Mouse (Mus musculus): ENCODE measurements at regions not wholly inside any gene's neighbourhood (a gene's known extent, or its start where the extent isn't known, plus 50 kb on each side); places are given as distances from the start of the nearest gene placed in this dataset.
"Not testable (repeated sequence)": the region's sequence is repeated elsewhere in the genome, so short reads cannot be mapped to it uniquely, and the experiment has no call there.

DNA sequence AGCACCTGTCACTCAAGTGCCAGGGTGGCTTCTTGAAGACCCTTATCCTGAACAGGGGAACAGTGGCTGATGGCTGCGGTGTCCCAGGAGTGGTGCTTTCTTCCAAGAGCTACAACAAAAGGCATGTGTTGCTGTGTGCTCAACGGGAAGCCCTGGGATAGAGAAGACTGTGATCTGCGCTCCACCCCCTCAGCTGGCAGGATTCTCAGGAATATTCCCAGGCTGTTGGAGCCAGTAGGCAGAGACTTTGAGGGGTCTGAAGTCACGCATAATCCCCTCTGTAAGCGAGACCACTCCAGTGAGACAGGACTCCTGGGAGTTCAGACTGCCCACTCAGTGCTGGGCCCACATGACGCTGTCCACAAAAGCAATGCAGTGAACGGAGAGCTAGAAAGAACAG lies 202.4 kb downstream of the Plxna1 start:
- DNase-seq, result no peak

DNA sequence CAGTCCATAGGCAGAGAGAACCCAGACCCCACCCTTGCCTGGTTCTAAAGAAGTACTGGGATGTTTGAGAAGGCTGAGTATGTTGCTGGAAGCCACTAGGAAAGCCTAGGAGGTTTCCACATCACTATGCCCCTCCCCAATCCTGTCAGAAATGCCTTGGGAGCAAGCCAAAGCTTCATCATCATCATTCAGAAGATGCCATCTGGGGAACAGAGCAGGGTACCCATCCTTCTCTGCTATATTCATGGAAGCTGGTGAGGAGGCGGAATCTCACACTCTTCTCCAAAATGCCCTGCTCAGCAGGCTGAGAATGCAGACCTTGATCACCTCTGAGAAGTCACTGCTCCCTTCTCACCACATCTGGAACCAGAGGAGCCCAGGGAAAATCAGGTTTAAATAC lies 200.7 kb downstream of the Plxna1 start:
- no peak for DNase-seq

DNA sequence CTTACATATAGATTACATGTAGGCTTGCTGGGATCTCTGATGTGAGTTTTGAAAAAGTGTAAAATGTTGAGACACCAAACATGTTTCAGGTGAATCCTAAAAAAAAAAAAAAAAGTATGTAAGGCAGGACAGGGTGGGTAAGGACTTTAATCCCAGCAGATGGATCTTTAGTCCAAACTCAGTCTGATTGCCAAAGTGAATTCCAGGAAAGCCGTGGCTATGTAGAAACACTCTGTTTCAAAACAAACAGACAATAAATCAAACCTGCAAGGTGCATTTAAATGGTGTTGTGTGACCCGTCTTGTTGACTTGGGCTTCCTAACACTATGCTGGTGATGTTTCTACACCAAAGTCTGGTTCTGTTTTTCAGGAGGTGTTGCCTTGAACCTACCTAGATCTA lies 192.9 kb downstream of the Plxna1 start:
- DNase-seq, result no peak

DNA sequence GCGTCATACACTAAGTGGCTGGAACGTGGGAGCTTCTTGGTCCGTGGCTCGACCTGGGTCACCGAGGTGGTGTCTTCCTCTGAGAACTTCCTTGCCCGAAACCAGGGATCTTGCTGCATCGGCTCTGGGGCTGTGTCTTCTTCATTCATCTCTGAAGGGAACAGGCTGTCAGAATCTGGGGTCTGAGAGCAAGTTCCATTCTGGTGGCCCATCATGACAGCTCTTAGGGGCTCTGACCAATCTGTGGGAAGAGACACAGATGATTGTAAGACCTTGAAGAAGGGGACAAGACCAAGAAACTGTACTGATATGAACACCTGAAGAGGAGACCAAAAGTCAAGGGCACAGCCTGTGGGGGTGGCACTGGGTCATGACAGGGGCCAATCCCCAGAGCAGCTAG lies 177.5 kb downstream of the Plxna1 start:
- DNase-seq, result not testable (repeated sequence)

DNA sequence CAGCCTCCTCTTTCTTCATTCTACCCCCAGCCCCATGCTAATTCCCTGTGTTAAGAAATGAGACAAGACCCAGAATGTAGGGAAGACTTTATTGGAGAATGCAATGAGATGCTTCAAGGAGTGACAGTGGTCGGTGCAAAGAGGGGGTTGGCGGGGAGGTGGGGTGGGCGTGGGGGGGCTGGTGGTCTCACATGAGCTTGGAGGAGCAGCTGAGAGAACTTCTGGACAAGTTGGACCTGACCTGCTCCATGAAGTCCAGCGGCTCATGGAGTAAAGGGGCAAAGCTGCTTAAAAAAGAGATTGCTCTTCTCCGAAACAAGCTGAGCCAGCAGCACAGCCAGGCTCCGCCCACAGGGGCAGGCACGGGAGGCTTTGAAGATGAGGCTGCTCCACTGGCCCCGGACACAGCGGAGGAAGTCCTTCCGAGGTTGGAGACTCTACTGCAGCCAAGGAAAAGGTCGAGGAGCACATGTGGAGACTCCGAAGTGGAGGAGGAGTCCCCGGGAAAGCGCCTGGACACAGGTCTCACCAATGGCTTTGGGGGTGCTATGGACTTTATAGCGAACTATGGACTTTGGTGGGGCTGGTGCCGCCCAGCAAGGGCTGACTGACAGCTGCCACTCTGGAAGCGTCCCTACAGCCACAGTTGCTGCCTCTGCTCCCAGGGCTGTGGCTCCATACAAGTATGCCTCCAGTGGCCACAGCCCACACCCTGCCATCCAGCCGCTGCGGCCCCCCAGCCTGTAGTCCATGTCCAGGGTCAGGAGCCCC lies 161.7 kb downstream of the Plxna1 start:
- DNase-seq, result peak; percentile 0 to 5

DNA sequence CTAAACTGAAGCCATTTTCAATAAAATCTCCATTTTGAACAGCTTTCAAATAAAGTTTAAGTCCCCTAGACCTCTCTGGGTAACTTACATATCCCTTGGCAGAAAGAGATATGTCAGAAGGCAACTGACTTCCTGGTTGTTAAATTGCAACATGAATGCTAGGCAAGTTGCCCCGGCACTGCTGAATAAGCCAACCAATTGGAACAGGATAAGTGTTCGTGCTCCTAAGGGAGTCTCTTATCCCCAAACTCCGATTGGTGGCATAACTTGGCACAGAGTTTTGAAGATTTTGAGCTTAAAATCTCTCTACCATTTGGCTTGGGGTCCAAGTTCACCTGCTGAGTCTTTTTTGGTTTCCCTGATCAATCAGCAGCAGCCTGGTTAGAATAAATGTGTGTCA lies 147.4 kb downstream of the Plxna1 start:
- no peak for DNase-seq

DNA sequence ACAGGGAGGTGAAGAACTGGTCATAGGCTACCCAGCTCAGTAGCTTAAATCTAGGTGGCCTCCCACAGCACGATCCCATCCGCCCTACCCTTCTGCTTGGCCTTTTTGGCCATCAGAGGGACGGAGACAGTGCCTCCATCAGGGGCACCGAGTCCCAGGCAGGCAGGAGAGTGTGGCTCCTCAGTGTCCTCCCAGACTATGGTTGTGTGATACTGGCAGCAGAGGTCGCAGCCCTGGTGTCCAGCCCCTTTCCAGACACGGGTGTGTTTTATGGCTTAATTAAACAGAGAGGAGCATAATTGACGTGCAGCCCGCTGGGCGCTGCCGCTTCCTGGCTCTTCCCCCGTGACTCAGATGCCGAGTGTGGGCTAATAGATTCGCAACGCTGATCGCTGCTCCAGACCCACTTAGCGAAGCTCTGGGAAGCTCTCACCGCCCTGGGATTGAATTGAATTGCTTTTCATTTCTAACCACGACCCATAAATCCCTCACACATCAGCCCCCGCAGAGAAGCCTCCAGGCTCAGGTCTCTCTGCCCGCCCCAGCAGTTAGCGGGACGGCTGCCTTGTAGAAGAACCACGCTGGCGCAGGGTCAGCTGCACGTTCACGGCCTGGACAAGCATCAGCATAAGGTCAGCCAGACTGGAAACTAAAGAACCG lies 126.9 kb downstream of the Plxna1 start:
- no peak for DNase-seq

DNA sequence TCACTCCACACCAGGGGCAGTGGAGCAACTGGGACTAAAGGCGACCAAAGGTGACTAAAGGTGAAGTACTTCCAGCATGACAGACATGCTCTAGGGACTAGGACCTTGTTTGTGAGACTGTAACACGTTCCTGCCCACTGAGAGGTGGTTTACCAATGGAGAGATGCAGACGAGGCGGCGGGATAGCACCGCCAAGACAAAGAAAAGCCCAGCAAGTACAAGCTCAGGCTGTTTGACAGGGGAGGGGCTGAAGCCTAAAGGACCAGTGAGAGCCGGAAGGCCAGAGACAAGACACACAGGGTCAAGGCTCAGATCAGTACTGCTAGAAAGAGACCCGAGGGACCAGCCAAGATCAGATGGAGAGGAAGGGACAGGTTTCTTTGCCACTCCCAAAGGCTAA lies 126.2 kb downstream of the Plxna1 start:
- no peak for DNase-seq

DNA sequence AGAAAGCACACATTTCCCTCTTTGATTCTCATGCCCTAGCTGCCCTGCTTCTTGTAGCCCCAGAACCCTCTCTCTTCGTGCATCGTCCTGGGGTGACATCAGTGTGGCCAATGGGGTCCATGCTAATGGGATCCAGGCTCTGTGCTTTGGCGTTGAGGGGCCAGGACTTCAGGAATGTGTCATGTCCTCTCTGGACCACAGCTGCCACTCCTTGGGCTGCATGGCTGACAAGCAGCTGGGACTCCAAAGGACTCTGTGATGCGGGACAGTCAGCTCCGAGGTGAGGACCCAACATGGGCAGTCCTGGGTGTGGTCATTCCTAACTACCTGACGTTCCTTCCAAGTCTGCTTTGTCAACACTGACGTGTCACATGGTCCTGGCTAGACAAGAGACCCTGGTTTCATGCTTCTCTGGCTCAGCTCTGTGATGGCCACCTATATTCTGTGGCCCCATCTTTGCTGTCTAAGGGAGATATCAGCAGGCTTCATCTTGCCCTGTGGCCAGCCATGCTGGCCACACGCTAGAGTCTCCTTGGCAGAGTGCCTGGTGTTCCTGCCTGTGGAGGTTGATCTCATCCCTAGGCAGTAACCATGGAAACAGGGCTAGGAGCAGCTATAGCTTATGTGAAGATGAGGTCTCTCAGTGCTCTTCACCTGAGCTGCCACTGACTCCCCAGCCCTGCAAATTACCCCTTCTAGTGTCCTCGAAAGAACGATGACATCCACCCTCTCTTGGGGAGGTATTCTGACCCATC lies 125.4 kb downstream of the Plxna1 start:
- DNase-seq, result no peak

DNA sequence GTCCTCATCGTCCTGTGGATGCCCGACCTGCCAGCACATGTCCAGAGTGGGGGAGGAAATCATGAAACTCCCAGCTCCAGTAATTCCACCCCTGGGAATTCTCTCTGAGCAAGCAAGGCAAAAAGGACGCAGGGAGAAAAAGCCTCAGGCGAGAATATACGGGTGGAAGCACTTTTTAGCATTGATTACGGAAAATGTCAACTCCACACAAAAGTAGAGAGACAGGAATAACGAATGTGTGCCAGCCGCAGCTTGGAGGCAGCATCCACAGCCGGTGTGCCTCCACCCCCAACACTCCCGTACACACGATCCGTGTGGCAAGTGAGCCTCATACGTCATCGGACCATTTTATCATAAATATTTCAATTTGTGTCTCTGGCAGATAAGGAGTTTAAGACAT lies 123.5 kb downstream of the Plxna1 start:
- no peak for DNase-seq

DNA sequence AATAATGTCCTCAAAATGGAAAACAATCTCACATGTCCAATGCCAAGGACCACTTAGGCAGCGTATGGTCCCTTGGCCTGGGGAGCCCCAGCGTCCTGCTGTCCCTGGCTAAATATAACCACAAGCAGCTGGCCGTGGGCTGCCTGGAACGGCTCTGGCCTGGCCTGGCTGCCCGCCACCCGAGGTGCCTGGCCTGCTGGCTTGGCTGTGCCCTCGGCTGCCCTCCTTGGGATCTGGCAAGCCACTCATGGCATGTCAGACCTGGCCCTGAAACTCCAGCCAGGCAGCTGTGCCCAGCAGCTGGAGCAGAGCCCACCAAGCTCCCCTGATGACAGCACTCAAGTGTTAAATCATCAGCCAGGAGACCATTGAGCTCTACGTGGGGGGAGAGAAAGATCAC lies 122.9 kb downstream of the Plxna1 start:
- peak; percentile 12 to 52 for DNase-seq

DNA sequence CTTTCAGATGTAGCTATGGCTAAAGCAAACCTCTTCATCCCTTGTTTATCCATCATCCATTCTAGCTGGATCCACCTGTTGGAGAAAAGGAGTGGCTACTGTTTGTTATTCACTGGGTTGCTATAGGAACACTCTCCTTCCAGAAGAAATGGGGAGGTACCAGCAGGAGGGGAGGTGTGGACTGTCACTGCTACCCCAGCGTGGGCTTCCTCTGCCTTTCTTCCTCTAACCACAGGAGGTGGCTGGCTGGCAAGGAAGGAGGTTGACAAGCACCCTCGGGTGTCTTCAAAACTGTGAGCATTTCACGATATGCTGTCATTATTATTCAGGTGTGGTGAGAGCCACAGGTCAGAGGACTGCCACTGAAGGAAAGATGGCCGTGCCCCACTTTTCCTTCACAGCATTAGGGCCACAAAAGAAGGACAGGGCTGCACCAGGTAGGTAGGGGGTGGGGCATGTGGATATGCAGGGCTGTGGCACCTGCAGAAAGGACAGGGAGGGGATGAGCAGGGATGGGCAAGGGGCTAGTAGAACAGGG lies 122.2 kb downstream of the Plxna1 start:
- no peak for DNase-seq

DNA sequence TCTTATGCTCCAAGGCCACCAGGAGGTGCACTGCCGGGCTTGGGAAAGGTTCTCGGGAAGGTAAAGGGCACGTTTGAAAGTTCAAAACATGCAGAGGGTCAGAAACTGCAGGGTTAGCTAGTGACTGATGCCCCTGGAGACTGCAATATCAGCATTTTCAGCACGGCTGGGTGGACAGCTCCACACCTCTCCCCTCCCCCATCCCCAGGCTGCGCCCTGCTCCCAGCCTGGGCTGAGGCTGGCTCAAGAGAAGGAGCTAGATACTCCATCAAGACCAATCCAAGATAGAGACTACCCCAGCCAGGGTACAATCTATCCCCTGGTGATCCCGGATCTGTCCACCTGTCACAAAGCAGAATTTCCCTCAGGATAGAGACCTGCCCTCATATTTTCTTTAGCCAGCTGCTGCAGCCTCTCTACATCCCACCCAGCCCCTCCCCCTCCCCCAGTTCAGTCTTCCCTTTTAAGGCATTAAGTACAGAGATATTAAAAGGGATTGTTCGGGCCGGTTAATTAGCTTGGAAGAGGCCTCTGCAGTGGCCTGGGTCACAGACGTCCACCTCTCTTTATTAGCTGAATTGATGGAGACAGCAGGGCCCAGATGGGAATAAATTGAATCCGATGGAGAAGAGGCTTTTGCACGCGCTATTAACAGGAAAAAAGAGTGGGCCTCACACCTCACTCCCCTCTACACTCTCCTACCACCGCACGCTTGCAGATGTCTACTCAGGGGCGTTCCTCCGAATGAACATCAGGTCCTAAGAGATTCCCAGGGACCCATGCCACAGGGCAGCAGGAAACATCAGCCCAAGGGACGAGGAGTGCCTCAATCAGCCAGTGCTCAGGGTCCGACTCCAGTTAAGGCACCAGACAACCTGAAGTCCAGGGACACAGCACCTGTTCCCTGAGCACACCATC lies 119.8 kb downstream of the Plxna1 start:
- DNase-seq, result peak; percentile 3 to 21

DNA sequence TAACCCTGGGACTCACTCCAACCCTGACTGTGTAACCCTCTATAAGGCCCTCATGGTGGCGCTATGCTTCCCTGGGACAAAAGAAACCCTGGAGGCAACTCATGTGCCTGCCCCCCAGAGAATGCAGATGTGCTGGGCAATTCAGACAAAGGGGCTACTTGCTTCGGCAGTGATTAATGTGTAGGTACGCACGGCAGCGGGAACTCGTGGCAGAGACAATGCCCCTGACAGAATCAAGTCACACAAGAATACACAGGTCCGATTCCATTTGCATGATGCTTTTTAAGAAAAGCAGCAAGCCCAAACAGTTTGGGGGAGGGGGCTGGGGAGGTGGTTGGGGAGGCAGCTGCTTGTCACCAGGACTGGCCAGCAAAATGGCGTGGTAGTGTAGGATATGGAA lies 116.9 kb downstream of the Plxna1 start:
- DNase-seq, result no peak

DNA sequence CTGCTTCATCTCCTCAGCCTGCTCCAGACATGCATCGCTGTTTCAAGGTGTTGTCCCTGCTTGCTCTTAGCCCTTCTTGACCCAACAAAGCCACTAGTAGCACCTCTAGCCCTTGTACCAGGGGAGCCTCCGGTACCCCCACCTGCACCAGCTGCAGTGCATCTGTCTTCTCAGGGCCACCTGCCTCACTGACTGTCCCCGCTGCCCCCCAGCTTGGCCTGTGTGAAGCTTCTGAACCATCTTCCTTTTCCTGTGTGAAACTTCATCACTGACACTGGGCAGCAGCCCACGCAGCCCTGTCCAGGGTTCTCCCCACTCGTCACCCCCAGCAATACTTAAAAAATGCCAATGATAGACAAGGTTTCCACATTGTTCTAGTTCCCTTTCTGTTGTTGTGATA lies 116.2 kb downstream of the Plxna1 start:
- no peak for DNase-seq

DNA sequence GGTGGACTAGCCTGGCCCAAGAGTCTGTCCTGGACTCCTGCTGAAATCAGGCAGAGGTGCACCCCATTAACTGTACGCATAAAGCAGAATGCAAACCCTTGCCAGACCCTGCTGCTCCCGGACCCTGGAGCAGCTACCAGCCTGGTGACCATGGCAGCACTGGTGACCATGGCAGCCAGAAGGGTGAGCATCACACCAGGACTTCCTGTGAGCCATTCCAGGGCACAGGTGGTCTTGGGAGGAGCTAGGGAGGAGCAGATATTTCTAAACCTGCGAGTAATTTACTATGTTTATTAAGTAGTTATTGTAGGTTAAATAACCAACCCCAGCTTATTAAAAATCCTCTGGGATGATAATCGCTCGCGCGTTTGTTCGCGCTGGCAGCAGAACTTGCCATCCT lies 113.8 kb downstream of the Plxna1 start:
- no peak for DNase-seq

DNA sequence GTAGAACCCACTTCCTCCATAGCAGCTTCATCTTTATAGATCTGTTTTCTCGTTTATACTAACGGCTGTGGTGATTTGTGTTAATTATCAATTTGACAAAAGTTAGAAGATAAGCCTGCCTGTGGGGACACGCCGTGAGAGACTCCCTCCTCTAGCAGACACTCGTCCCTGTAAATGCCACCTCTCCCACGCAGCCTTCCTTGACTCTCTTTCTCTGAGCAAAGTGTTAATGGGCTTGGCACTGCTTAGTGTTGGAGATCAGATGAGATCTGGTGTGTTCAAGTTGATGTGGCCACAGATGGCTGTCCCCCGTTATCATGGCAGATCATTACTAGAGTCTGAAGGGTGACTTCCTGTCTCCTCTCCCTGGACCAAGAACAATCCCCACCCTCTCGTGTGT lies 113.1 kb downstream of the Plxna1 start:
- DNase-seq, result no peak

DNA sequence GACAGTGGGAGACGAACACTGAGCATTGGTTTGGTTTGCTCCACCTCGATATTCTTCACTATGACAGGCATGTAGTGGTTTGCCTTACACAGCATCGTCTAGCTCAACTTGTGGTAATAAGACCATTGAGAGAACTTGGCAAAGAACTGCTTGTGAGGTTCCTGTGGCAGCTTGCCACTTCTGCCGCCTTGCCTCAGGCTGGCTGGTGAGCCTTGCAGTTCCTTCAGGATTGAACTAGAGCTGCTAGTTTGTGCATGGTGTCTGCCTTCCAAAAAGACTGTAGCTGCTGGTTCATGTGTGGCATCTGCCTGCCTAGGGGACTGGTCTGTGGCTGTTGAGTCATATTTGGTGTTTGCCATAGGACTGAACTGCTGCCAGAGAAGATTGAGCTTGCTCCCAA lies 110.8 kb downstream of the Plxna1 start:
- DNase-seq, result no peak

DNA sequence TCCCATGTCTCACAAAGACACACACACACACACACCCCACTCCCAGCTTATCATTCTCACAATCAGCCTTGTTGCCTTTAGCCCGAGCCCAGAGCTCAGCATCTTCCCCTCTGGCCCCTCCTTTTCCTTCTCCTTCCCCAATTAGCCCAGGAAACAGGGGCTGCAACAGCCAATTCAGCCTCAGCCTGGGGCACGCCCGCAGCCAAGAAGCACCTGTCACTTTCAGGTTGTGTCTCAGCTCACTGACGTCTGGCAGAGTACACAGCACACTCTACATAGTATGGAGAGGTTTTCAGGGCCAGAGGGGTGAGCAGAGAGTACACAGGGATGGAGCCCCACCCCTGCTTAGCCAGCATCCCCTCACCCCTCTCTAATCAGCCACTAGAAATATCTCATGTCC lies 106.4 kb downstream of the Plxna1 start:
- no peak for DNase-seq

DNA sequence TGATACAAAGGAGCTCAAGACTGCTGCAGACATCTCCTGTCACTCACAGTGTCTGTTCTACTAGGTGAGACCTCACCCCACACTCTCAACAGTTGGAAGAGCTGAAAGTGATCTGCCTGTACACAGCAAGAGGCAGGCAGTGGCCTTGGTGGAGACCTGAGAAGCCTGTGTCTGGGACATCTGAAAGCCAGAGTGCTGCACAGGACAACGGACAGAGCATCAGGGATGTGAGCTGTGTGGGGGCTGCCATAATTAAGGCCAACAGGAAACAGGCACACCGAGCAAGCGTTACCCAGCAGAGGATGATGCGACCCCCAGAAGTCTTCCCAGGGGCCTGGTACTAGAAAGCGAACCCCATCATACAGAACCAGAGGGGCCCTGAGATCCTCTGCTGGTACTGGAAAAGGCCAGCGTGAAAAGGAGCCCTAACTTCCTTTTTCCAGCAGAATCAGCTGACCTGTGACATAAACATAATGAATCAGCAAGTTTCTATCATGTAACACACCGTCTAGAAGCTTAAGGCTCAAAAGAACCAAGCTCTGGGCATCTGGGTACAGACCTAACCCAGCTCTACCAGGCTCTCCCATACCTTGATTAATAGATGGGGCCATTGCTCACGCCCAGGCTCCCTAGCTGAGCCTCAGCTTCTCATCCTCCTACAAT lies 105.7 kb downstream of the Plxna1 start:
- no peak for DNase-seq

DNA sequence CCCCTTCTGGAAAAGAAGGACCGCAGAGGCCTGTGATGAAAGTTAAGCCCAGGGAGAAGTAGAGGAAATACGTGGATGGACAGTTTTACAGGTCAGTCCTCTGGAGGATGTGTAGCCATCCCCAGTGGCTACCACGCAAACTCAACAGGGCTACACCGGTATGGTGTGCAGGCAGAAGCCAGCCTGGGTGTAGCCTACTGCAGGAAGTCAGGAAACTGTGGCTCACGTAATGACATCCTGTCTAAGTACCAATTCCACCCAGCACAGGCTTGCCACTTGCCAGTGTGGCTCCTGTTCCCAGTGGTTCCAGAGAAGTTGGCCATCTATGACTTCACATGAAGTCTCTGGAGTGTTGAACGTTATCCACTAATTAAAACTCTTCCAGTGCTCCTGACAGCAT lies 105.0 kb downstream of the Plxna1 start:
- DNase-seq, result no peak

DNA sequence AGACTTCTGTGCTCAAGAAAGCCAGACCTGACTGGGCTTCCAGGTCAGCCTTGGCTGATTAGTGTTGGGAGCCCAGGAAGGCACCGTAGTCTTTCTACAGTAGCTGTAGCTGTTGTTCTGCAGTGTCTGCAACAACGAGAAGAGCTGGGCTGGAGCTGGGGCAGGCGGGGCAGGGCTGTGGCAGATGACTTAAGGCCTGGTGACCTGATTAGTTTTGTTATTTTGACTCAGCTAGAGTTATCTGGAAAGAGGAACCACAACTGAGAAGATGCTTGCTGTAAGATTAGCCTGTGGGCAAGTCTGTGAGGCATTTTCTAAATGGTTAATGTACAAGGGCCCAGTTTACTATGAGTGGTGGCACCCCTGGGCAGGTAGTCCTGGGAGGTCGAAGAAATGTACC lies 104.3 kb downstream of the Plxna1 start:
- no peak for DNase-seq
